ENCODE assay signal across 18 mouse cellular contexts in genomic region chr10:127144536-127144935, GRCm38 (mm10). TPM values are rescaled to one million over a fixed set of nuclear protein-coding genes. Genes with fewer than 3 reads are reported as not detected.
A peak's percentile ranks its signal among the peaks of the same experiment; 100 is the strongest.
DNase-seq lines count a peak whose midpoint lies in the region; TF ChIP-seq lines count a peak whose summit lies in the region.
"Had no signal": no experiment of that assay in that cellular context is flagged by ENCODE, and none has a peak within 500 bp of the region (broad histone marks: within the 10 kb centered on the region; RNA-seq: fewer than 3 reads in every experiment).

No protein-coding gene starts in this region.

- H3K4me1 ChIP-seq in lung, adult 2 months (ENCODE audit: control insufficient read depth, insufficient read depth, low read length), result no peaks in the 10 kb centered on the region
- H3K4me1 ChIP-seq: forebrain, embryonic 15.5 days; heart, embryonic 10.5 days; heart, embryonic 13.5 days had no signal

- H3K4me3 ChIP-seq in lung, adult 2 months (replicated peaks; ENCODE audit: extremely low read depth, low read depth, low read length), result no peak overlapping the region
- H3K4me3 ChIP-seq: forebrain, embryonic 15.5 days; heart, adult 2 months; heart, embryonic 10.5 days; heart, embryonic 13.5 days had no signal

- no peak for TF ChIP-seq POLR2A in lung, adult 2 months (IDR thresholded peaks at IDR 0.05; ENCODE audit: borderline replicate concordance, extremely low read depth, low read depth, low read length)

- DNase-seq in lung, postnatal 36 days, result peak; percentile 69
- DNase-seq in lung, adult 2 months, result no peak
- peak; percentile 32 for DNase-seq in NIH3T3 (ENCODE audit: low read depth)
- DNase-seq in fat pad, adult 2 months (ENCODE audit: extremely low read depth, low read depth, low spot score), result peak; percentile 88
- no peak for DNase-seq in B cell, adult 2 months
- DNase-seq in heart, adult 18-20 months, result no peak
- DNase-seq: adrenal gland, postnatal 10 days; adrenal gland, postnatal 36 days; cerebellum, adult 18-20 months; cerebellum, adult 9-10 months; cerebellum, postnatal 14 days; gastrocnemius, postnatal 25 days; heart, adult 2 months; heart, postnatal 14 days; heart, postnatal 4 days had no signal

- no peak for TF ChIP-seq CTCF in lung, adult 2 months (IDR thresholded peaks at IDR 0.05; ENCODE audit: insufficient read depth, low read length)

- WGBS in lung, adult 2 months, result 64% methylated on average over 7 of the region's 7 CpGs

RNA-seq across cellular contexts. Expression of gene B4galnt1, which starts 20.5 kb away (rescaled TPM):
- polyA plus RNA-seq in lung, adult 2 months (2012; rRNA removed), result 70.8 and 81.2 TPM in 2 replicates
- 1 to 10 TPM; 1.8 to 7.9 TPM for total RNA-seq in heart, adult 18-20 months (2021)

RNA-seq across cellular contexts. Expression of gene Os9, which starts 23.6 kb away (rescaled TPM):
- 89.5 and 111 TPM in 2 replicates for polyA plus RNA-seq in lung, adult 2 months (2012; rRNA removed)
- total RNA-seq in heart, adult 18-20 months (2021), result 10 to 100 TPM; 23.2 to 28.8 TPM

RNA-seq across cellular contexts. Expression of gene Slc26a10, which starts 35.9 kb away (rescaled TPM):
- polyA plus RNA-seq in lung, adult 2 months (2012; rRNA removed), result 3.5 and 7.4 TPM in 2 replicates
- total RNA-seq in heart, adult 18-20 months (2021), result 1 to 10 TPM; 8.0 to 9.2 TPM

RNA-seq across cellular contexts. Expression of gene Arhgef25, which starts 45.3 kb away (rescaled TPM):
- 29.1 and 36.7 TPM in 2 replicates for polyA plus RNA-seq in lung, adult 2 months (2012; rRNA removed)
- 10 to 100 TPM in 1 of 2 experiments, 1 to 10 TPM in 1; 8.9 to 10.1 TPM for total RNA-seq in heart, adult 18-20 months (2021)

RNA-seq across cellular contexts. Expression of gene Dtx3, which starts 51.0 kb away (rescaled TPM):
- 134 and 157 TPM in 2 replicates for polyA plus RNA-seq in lung, adult 2 months (2012; rRNA removed)
- total RNA-seq in heart, adult 18-20 months (2021), result 10 to 100 TPM; 18.1 to 21.2 TPM

Comparison
In these comparisons a context has a peak if more than half of its experiments do, and no peak if none do; other contexts are left out.
1. DNase-seq: peak in lung, postnatal 36 days (single experiment), NIH3T3 (single experiment) and fat pad, adult 2 months (single experiment); none in lung, adult 2 months (single experiment), B cell, adult 2 months (0 of 2) and heart, adult 18-20 months (0 of 2).